Mouse (Mus musculus): Measurements from ENCODE around the gene Rad51b. TPM values are rescaled to one million over a fixed set of nuclear protein-coding genes. Genes with fewer than 3 reads are reported as not detected.

Gene Rad51b
- polyA plus RNA-seq, 1 experiment from 2014 or later, result 7.8 TPM

DNA sequence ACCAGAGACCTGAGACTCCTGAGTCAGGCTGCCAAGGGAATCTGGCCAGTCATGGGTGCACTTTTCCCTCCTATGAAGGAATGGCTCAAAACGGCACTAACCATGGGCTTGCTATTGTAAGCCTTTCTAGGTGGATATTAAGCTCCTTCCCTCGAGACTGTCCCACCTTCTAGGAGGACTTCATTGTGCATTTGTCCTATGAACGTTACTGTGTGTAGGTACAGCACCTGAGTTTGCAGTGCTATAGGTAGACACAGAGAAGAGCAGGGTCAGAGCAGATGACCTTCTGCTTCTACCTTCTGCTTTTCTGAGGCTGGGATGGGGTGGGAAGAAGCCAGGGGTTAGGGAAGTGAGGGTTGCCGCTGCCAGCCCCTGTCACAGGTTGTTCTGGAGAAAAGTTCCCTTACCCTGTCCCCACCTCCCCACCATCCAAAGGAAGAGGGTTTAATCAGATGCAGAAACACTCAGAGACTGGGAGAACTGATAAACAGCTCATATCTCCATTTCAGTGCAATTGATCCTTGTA lies 329.5 kb downstream of the Rad51b start:
- no peaks in the 10 kb centered on the region for H3K9me3 ChIP-seq
- no peak for ATAC-seq
- no peaks in the 10 kb centered on the region for H3K36me3 ChIP-seq
- H3K27me3 ChIP-seq (replicated peaks), result no peaks in the 10 kb centered on the region
- 72% methylated on average over 4 of the region's 4 CpGs for WGBS
- H3K4me1 ChIP-seq (replicated peaks), result peaks cover 4% of the 10 kb centered on the region
- H3K27ac ChIP-seq, result peak overlapping the region; percentile 54; the same call in 1 of the 2 replicates
- H3K4me2 ChIP-seq (replicated peaks), result no peak overlapping the region
- H3K4me3 ChIP-seq (replicated peaks), result no peak overlapping the region
- no peak overlapping the region for H3K9ac ChIP-seq

DNA sequence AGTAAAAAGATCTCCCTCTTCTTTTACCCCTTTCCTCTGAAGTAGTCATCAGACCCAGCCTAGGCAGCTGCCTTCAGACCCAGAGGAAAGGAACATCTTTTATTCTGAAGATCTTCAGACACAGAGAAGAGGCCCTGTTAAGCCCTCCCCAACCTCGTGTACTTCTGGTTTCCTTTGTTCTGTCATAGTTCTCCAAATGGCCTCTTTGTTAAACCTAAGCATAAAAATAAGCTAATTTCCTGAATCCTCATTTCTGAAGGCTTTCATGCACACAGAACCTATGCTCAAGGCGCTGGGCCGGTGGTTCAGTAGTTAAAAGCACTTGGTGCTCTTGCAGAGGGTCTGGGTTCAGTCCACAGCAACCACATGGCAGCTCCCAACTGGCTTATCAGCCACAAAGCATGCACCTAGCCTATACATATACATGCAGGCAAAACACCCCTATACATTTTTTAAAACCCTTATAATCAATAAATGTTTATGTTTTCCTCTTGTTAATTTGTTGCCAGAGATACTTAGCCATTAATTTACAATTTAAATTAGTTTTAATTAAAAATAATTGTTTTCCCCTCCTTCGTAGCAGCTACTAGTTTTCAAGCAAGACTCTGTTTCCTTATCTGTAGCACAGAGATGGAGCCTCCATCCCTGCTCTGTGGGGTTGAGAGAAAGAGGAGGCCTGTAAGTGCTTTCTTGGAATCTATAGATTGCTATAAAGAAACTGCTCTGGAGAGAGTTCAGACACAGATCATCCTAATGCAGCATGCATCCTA lies 330.5 kb downstream of the Rad51b start:
- no peak overlapping the region for H3K4me3 ChIP-seq (replicated peaks)
- H3K27ac ChIP-seq, result 0 out of 2 replicates have a peak overlapping the region, but pooled peaks have one; percentile 8
- no peak for ATAC-seq
- no peak overlapping the region for H3K9ac ChIP-seq
- H3K4me2 ChIP-seq (replicated peaks), result no peak overlapping the region
- H3K27me3 ChIP-seq (replicated peaks), result no peaks in the 10 kb centered on the region
- H3K36me3 ChIP-seq, result no peaks in the 10 kb centered on the region
- peaks cover 4% of the 10 kb centered on the region for H3K4me1 ChIP-seq (replicated peaks)
- no peaks in the 10 kb centered on the region for H3K9me3 ChIP-seq
- WGBS, result 57% methylated on average over 4 of the region's 4 CpGs

DNA sequence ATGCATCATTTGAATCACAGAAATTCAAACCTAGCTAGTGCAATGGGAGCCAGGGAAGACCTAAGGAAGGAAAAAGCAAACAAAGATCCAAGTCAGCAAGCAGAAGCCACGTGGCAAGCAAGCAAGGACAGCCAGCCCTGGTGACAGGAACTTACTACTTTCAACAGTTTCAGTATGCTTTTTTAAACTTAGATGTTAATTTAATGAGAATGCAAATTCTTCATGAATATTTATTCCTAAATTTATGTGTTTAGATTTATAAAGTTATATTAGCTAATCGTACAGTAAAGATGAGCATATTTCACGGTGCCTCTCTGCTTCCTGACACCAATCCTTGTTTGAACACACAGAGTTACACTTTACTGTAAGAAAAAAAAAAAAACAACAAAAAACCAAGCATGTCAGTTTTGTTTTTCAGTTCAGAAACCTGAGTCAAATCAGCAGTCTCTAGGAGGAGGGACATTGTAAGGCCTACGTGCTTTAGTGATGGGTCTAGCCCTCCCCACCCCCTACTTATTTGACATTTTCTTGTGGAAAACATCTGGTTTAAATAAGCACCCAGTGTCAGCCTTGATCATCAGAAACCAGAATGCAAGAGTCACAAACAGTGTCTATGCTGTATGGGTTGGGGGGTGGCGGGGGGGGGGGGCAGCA lies 331.2 kb downstream of the Rad51b start:
- Histone ChIP-seq H3K4me3 (replicated peaks) (no peak overlapping the region), H3K9ac (no peak overlapping the region), H3K9me3 (no peaks in the 10 kb centered on the region), H3K4me1 (replicated peaks) (peaks cover 4% of the 10 kb centered on the region), H3K27ac (0 out of 2 replicates have a peak overlapping the region, but pooled peaks have one; percentile 8), H3K4me2 (replicated peaks) (no peak overlapping the region), H3K36me3 (no peaks in the 10 kb centered on the region), H3K27me3 (replicated peaks) (no peaks in the 10 kb centered on the region)
- WGBS, result 65% methylated on average over 5 of the region's 5 CpGs
- no peak for ATAC-seq

DNA sequence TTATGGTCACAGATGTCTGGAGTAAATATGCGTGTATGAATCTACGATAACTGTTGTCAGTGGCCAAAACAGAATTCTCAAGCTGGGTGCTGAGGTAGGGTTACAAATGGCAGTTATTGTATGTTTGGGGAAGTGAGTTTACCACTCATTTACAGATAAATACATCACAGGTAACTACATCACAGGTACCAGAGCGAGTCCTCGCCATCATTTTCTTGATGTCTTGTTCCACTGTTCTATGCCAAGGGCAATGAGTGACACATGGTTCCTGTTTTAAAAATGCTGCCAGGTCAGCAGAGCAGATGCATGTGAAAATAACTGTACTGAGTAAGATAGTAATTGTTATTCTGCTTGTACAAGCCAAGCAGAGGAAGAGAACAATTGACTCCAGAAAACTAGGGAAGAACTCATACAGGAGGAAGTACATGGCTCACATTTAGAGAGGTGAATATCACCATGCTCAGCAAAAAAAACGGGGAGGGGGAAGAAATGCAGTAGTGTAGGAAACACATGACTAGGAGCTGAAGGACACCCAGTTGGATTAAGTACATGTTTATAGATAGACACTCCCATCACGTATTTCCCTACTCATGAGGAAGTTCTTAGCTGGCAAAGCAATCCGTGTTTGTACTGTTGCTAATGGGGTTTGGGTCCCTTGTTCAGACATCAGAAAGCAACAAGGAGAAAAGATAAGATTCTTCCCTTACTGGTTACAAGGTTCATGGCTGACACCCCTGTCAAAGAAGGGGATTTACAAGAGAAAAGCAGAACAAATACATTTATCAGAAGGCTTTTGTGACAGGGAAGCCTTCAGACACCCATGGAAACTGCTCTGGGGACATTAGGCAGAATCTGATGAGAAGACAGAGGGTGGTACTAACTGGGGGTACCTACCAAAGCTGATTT lies 333.1 kb downstream of the Rad51b start:
- Histone ChIP-seq H3K9me3 (no peaks in the 10 kb centered on the region), H3K27me3 (replicated peaks) (no peaks in the 10 kb centered on the region), H3K4me3 (replicated peaks) (no peak overlapping the region), H3K9ac (no peak overlapping the region), H3K4me2 (replicated peaks) (no peak overlapping the region), H3K36me3 (no peaks in the 10 kb centered on the region), H3K4me1 (replicated peaks) (peaks cover 4% of the 10 kb centered on the region), H3K27ac (peak overlapping the region; percentile 61; the same call in 1 of the 2 replicates)
- 72% methylated on average over 7 of the region's 7 CpGs for WGBS
- ATAC-seq, result peak; percentile 78

- Histone ChIP-seq H3K36me3 (no peaks in the 10 kb centered on the region), H3K27me3 (replicated peaks) (no peaks in the 10 kb centered on the region), H3K4me2 (replicated peaks) (no peak overlapping the region), H3K9ac (no peak overlapping the region), H3K9me3 (no peaks in the 10 kb centered on the region), H3K27ac (no peak overlapping the region), H3K4me1 (replicated peaks) (no peaks in the 10 kb centered on the region; the same call in 1 of the 2 replicates), H3K4me3 (replicated peaks) (no peak overlapping the region)
- no peak for ATAC-seq
- WGBS, result 77% methylated on average over 9 of the region's 9 CpGs
Observed at GRCm38 (mm10) chr12:79633458-79634106, 336.5 kb downstream of the Rad51b start.

DNA sequence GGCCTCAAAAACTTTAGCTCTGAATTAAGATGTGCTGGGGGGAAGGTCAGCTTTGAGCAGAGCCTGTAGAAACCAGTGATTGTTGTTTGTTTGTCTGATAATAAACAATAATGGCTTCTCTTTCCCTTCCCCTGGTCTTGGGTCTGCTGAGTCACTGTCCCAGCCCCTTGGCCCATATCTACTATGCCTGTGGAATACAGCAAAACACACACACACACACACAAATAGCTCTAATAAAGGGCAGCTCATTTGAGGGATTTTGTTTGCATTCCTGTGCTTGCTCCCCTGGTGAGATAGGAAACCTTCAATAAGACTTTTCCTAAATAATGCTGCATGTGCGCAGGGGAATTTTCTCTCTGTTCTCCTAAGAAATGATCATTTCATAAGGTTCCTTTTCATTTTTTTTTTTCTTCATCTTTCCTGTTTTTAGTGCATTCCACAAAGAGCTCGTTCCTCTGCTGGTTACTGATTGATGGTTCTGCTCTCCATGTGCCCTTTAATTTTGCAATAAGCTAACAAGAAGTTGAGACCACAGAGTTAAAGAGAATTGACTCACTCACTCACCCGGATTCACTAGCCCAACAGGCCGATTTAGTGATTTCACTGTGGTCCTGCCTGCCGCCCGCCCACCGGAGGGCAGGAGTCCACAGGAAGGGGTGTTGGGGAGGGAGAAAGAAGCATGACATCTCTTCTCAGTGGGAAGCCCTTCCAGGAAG lies 344.6 kb downstream of the Rad51b start:
- no peaks in the 10 kb centered on the region for H3K27me3 ChIP-seq (replicated peaks)
- no peak overlapping the region for H3K4me3 ChIP-seq (replicated peaks)
- H3K27ac ChIP-seq, result peak overlapping the region; percentile 54
- peaks cover 4% of the 10 kb centered on the region; the same call in 1 of the 2 replicates for H3K4me1 ChIP-seq (replicated peaks)
- no peaks in the 10 kb centered on the region for H3K9me3 ChIP-seq
- WGBS, result 38% methylated on average over 7 of the region's 7 CpGs
- H3K9ac ChIP-seq, result no peak overlapping the region
- peak; percentile 36 for ATAC-seq
- H3K36me3 ChIP-seq, result no peaks in the 10 kb centered on the region
- H3K4me2 ChIP-seq (replicated peaks), result no peak overlapping the region

DNA sequence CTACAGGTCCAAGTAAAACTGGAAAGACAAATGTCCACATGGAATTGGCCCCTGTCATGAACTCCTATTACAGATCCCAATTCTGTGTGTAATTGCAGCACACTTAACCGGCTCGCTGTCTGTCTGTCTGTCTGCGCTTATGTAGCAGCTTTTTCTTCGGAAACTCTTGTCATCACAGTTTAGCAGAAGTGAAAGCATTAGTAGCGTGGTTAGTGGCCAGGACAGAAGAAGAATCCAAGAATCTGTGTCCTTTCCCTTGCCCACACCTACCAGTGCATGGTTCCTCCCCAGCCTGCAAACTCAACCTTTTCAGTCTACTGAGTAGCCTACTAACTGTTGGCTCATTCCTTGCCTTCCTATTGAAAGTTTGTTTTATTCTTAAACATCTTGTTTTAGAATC lies 345.6 kb downstream of the Rad51b start:
- Histone ChIP-seq H3K9me3 (no peaks in the 10 kb centered on the region), H3K27me3 (replicated peaks) (no peaks in the 10 kb centered on the region), H3K36me3 (no peaks in the 10 kb centered on the region), H3K9ac (no peak overlapping the region), H3K27ac (no peak overlapping the region), H3K4me1 (replicated peaks) (peaks cover 4% of the 10 kb centered on the region; the same call in 1 of the 2 replicates), H3K4me3 (replicated peaks) (no peak overlapping the region), H3K4me2 (replicated peaks) (no peak overlapping the region)
- no peak for ATAC-seq
- 90% methylated on average over 5 of the region's 5 CpGs for WGBS

GRCm38 (mm10) chr12:79645656-79646055 lies 348.6 kb downstream of the Rad51b start:
- Histone ChIP-seq H3K27ac (no peak overlapping the region), H3K4me3 (replicated peaks) (no peak overlapping the region), H3K4me1 (replicated peaks) (peaks cover 11% of the 10 kb centered on the region), H3K36me3 (no peaks in the 10 kb centered on the region), H3K4me2 (replicated peaks) (no peak overlapping the region), H3K27me3 (replicated peaks) (no peaks in the 10 kb centered on the region), H3K9me3 (no peaks in the 10 kb centered on the region), H3K9ac (no peak overlapping the region)
- WGBS, result 68% methylated on average over 4 of the region's 4 CpGs
- ATAC-seq, result no peak

GRCm38 (mm10) chr12:79646646-79647164 lies 349.6 kb downstream of the Rad51b start:
- no peak for ATAC-seq
- H3K9me3 ChIP-seq, result no peaks in the 10 kb centered on the region
- H3K4me1 ChIP-seq (replicated peaks), result peaks cover 11% of the 10 kb centered on the region
- no peak overlapping the region for H3K4me3 ChIP-seq (replicated peaks)
- H3K27me3 ChIP-seq (replicated peaks), result no peaks in the 10 kb centered on the region
- H3K9ac ChIP-seq, result no peak overlapping the region
- H3K27ac ChIP-seq, result no peak overlapping the region
- 77% methylated on average over 9 of the region's 9 CpGs for WGBS
- H3K36me3 ChIP-seq, result no peaks in the 10 kb centered on the region
- H3K4me2 ChIP-seq (replicated peaks), result no peak overlapping the region

DNA sequence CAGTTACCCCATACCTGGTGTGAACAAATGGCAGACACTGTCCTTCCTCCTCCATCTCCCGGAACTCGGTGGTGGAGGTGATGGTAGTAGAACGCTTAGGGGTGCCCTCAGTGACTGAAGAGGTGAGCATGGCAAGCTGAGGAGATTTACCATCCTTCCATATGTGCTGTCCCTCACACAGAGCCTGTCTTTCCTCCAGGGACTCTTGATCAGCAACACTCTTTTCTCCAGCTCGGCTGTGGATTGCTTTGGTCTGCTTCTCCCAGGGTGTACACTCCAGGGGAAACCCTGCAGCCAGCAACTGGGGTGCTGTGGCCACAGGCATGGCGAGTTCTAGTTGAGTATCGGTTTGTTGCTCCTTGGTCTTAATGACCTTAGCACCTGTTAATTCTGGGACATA lies 350.3 kb downstream of the Rad51b start:
- H3K27ac ChIP-seq, result no peak overlapping the region
- 87% methylated on average over 6 of the region's 6 CpGs for WGBS
- H3K4me3 ChIP-seq (replicated peaks), result no peak overlapping the region
- no peak overlapping the region for H3K9ac ChIP-seq
- no peak overlapping the region for H3K4me2 ChIP-seq (replicated peaks)
- H3K36me3 ChIP-seq, result no peaks in the 10 kb centered on the region
- peaks cover 7% of the 10 kb centered on the region; the same call in 1 of the 2 replicates for H3K4me1 ChIP-seq (replicated peaks)
- ATAC-seq, result no peak
- H3K9me3 ChIP-seq, result no peaks in the 10 kb centered on the region
- no peaks in the 10 kb centered on the region for H3K27me3 ChIP-seq (replicated peaks)

DNA sequence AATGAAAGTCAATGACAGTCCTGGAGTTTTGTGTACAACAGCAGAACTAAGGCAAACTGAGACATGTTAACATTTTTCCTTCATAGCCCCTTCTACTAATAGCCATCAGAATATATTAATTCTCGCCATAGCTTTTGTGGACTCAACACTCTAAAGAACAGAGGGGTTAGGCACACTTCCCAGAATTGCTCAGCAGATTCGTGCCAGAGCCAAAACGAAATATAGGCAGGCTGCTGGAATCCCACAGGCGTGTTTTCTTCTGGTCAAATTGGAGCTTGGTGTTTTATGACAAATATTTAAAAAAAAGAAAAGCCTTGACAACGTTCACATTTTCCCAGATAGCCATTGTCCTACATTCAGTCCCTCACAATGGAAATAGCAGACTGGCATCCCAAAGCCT lies 350.9 kb downstream of the Rad51b start:
- no peak overlapping the region for H3K27ac ChIP-seq
- H3K36me3 ChIP-seq, result no peaks in the 10 kb centered on the region
- WGBS, result 84% methylated on average over 5 of the region's 5 CpGs
- no peak overlapping the region for H3K4me2 ChIP-seq (replicated peaks)
- H3K9ac ChIP-seq, result no peak overlapping the region
- no peak overlapping the region for H3K4me3 ChIP-seq (replicated peaks)
- H3K4me1 ChIP-seq (replicated peaks), result peaks cover 9% of the 10 kb centered on the region; the same call in 1 of the 2 replicates
- no peak for ATAC-seq
- no peaks in the 10 kb centered on the region for H3K9me3 ChIP-seq
- H3K27me3 ChIP-seq (replicated peaks), result no peaks in the 10 kb centered on the region

Data from intestine, embryonic 15.5 days (tissue).